Mouse (Mus musculus): Measurements from ENCODE around the gene Fstl3.

The Fstl3 gene

GRCm38 (mm10) chr10:79762875-79763274, 14.2 kb upstream of the Fstl3 start:
- no peak for DNase-seq

GRCm38 (mm10) chr10:79764234-79764633, 12.8 kb upstream of the Fstl3 start:
- DNase-seq: no peak

- DNase-seq: peak; percentile 41
Observed at GRCm38 (mm10) chr10:79765228-79765745, 11.8 kb upstream of the Fstl3 start.

GRCm38 (mm10) chr10:79766001-79766507, 11.0 kb upstream of the Fstl3 start:
- peak; percentile 46 for DNase-seq

- peak; percentile 100 for DNase-seq
Observed at GRCm38 (mm10) chr10:79766508-79767325, 10.4 kb upstream of the Fstl3 start, which contains the start of gene Rnf126. Gene Rnf126, minus strand, starts transcription at chr10:79766952.

- peak; percentile 90 for DNase-seq
Observed at GRCm38 (mm10) chr10:79767372-79768244, 9.5 kb upstream of the Fstl3 start.

- peak; percentile 82 for DNase-seq
Observed at GRCm38 (mm10) chr10:79768400-79768799, 8.7 kb upstream of the Fstl3 start.

- peak; percentile 76 for DNase-seq
Observed at GRCm38 (mm10) chr10:79769329-79769728, 7.7 kb upstream of the Fstl3 start.

GRCm38 (mm10) chr10:79772320-79772719, 4.8 kb upstream of the Fstl3 start:
- DNase-seq: no peak

- DNase-seq: no peak
Observed at GRCm38 (mm10) chr10:79773208-79773607, 3.9 kb upstream of the Fstl3 start.

- DNase-seq: no peak
Observed at GRCm38 (mm10) chr10:79774486-79775279, 2.4 kb upstream of the Fstl3 start.

- no peak for DNase-seq
Observed at GRCm38 (mm10) chr10:79778006-79778405, 934 bp downstream of the Fstl3 start.

- DNase-seq: no peak
Observed at GRCm38 (mm10) chr10:79779193-79779592, 2.1 kb downstream of the Fstl3 start.

GRCm38 (mm10) chr10:79779784-79780663, 3.0 kb downstream of the Fstl3 start:
- peak; percentile 100 for DNase-seq

GRCm38 (mm10) chr10:79780664-79781015, 3.6 kb downstream of the Fstl3 start:
- no peak for DNase-seq

- no peak for DNase-seq
Observed at GRCm38 (mm10) chr10:79781139-79781538, 4.1 kb downstream of the Fstl3 start.

- DNase-seq: no peak
Observed at GRCm38 (mm10) chr10:79781956-79782355, 4.9 kb downstream of the Fstl3 start.

GRCm38 (mm10) chr10:79783050-79783449, 6.0 kb downstream of the Fstl3 start:
- no peak for DNase-seq

GRCm38 (mm10) chr10:79783920-79784800, 7.1 kb downstream of the Fstl3 start:
- DNase-seq: no peak

- DNase-seq: peak; percentile 68
Observed at GRCm38 (mm10) chr10:79788386-79789158, 11.5 kb downstream of the Fstl3 start.
